Mouse (Mus musculus): ENCODE measurements around the gene Scly. TPM values are rescaled to one million over a fixed set of nuclear protein-coding genes. Genes with fewer than 3 reads are reported as not detected.

Gene Scly
- polyA plus RNA-seq (2014; fragmentation: Illumina TruSeq; extraction: RNeasy Lipid Tissue Mini Kit (QIAGEN cat#74804); ENCODE audit: low replicate concordance) = 3.2 TPM

DNA sequence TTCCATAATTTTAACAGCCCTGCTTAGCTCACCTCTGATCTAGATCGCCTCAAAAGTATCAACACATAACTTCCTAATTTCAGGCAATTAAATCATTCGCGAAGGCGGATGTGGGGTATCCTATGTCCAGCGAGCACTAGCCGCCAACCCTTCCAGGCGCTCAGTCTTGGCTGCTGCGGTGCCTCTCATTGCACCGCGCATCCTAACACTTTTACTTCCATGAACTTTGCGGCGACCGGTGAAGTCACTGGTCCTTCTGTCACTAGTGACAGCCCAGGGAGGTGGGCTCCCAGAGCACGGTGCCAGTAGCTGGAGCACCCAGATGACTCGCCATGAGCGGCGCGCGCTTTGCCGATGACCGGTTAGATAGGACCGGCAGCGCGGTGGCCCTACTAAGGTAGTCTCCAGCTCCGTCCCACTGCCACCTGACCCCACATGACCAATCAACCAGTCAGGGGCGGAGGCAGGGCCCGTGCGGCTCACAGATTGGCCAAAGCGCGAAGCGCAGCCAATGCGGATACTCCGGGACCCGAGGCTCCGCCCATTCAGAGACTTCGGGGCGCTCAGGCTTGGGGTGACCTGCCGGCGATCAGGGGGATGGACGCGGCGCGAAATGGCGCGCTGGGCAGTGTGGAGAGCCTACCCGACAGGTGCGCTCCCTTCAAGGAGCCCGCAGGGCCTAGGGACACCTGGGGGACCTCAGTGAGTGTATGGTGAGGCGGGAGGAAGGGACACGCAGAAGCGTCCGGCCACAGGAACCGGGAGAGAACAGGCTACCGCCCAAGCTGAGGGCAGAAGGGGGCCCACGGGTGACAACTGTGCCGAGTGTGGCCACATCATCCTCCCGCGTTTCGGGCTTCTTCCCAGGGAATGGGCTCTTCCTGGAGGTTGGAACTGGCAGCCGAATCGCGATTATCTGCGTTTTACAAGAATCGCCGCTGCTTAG, at the start of gene Scly:
Gene Scly, plus strand, starts transcription at position 540 of the 946 bp plus-strand sequence.

DNA sequence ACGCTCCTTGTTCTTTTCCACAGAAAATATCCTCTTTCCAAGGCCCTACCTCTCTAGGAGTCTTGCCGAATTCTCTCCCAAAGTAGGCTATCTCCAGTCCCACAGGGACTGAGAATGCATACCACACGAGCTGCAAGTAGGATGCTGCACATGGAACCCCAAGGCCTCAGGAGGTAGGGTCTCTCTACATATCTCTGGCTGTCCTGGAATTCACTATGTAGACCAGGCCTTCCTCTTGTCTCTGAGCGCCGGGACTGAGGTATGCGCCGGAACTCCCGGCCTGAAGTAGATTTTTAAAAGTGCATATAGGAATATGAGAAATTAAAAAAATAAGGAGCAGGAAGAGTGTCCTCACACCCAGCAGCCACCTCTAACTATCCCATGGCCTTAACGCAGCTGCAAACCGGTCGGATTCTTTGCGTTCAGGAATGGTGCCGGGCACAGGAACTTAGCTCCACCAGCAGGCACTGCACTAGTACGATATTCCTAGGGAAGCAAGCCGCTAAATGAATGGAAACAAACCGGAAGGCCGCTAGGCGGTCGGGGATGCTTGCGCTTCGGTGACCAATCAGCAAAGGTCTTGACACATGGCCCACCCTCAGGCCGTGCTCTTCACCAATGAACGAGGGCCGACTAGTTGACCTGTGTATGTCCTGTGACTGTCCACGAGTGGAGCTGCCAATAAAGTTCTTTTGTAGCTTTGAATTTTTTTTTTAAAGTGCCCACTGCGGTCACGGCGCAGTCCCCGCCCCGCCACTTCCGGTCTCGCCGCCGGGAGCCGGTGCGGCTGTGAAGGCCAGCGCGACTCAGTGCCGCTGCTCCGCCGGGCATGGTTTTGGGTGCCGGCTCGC, 48.3 kb upstream of the Scly start, which contains the start of gene Ube2f:
Gene Ube2f, plus strand, starts transcription at position 741 of the 851 bp plus-strand sequence.

DNA sequence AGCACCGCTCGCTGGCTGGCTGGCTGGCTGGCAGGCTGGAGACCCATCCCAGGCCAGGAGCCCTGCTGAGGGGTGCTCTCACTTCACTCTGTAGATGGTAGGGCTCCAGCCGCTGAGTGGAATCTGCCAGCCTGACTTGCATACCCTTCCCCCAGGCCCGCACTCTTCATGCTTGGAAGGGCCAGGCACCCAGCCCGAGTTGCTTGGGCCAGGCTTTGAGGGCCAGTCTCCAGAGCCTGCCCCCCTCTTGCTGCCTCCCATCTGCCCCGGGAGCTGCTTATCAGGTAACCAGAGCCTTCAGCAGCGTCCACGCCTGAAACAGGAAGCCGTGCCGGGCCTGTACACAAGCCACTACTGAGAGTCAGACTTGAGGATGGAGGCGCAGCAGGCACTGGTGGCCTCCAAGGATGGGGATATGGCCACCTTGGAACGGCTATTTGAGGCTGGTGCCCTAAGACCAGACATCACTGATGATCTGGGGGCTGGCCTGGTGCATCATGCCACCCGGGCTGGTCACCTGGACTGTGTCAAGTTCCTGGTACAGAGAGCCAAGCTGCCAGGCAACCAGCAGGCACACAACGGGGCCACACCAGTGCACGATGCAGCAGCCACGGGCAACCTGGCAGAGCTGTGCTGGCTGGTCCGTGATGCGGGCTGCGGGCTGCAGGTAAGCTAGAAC, 23.8 kb downstream of the Scly start, which contains the start of gene Espnl:
Gene Espnl, plus strand, starts transcription at position 316 of the 679 bp plus-strand sequence.

DNA sequence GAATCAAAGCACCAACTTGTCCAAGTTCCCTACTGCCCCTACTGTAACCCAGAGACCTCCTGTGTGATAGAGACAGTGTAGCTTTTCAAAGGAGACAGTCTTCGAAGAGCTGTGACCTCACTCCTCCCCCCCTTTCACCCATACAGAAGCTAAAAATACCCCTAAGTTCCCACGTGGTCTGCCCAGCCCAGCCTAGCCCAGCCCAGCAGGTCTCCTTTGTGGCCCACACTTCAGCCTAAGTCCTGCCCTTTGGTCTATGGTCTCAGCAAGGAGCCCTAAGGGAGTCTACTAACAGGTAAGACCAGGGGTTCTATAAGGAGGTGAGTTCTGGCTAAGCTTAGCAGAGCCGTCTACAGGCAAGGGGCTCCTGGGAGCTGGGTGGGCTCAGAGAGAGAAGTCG, 52.7 kb downstream of the Scly start, which contains the start of gene Klhl30:
Gene Klhl30, plus strand, starts transcription at position 176 of the 400 bp plus-strand sequence.

DNA sequence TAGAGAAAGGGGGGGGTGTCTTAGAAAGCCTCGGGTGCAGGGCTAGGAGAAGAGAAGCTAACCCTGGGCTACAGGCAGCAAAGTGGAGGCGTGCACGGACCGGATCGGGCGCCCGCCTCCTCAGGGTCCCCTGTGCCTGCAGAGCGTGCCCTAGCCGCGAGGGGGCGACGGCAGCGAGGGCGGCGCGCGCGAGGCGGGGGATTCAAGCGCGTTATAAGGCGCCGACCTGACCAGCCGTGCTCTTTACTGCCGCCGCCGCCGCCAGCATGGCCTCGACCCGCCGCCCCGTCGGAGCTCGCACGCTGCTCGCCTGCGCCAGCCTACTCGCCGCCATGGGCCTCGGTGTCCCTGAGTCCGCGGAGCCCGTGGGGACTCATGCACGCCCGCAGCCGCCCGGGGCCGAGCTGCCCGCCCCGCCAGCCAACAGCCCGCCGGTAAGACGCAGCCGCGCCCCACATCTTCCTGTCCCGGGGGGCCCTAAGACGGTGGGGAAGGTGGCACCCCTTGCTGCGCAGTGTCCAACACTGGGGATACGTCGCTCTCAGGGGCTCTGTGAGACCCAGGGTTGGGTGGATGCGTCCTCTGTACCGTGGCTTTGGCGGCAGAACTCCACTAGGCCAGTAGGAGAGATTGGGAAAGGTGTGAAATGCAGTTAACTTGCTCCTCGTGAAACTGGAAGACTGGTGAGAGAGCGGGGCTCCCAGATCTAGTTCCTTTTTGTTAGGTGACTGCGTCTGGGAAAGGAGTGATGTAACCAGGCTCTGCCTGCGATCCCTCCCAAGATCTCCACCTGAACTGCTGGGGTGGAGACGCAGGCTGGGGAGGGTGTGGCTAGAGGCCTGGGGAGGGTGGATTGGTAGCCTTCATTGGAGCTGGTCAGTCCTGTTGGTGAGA, 68.3 kb downstream of the Scly start, which contains the start of gene Erfe:
Gene Erfe, plus strand, starts transcription at position 216 of the 894 bp plus-strand sequence.

Other genes with a start within 250 kb of the Scly start
- 1.0 TPM for gene Rbm44, start 153.2 kb upstream of the Scly start, polyA plus RNA-seq (2014; fragmentation: Illumina TruSeq; extraction: RNeasy Lipid Tissue Mini Kit (QIAGEN cat#74804); ENCODE audit: low replicate concordance)
- gene Ramp1, start 118.5 kb upstream of the Scly start, polyA plus RNA-seq (2014; fragmentation: Illumina TruSeq; extraction: RNeasy Lipid Tissue Mini Kit (QIAGEN cat#74804); ENCODE audit: low replicate concordance) = 1.0 TPM
- gene Ube2f, start 48.0 kb upstream of the Scly start, polyA plus RNA-seq (2014; fragmentation: Illumina TruSeq; extraction: RNeasy Lipid Tissue Mini Kit (QIAGEN cat#74804); ENCODE audit: low replicate concordance) = 123 TPM
- not detected for gene Espnl, start 23.7 kb downstream of the Scly start, polyA plus RNA-seq (2014; fragmentation: Illumina TruSeq; extraction: RNeasy Lipid Tissue Mini Kit (QIAGEN cat#74804); ENCODE audit: low replicate concordance)
- gene Klhl30, start 52.7 kb downstream of the Scly start, polyA plus RNA-seq (2014; fragmentation: Illumina TruSeq; extraction: RNeasy Lipid Tissue Mini Kit (QIAGEN cat#74804); ENCODE audit: low replicate concordance) = not detected
- 3.1 TPM for gene Erfe, start 68.1 kb downstream of the Scly start, polyA plus RNA-seq (2014; fragmentation: Illumina TruSeq; extraction: RNeasy Lipid Tissue Mini Kit (QIAGEN cat#74804); ENCODE audit: low replicate concordance)
- gene Ilkap, start 100.5 kb downstream of the Scly start, polyA plus RNA-seq (2014; fragmentation: Illumina TruSeq; extraction: RNeasy Lipid Tissue Mini Kit (QIAGEN cat#74804); ENCODE audit: low replicate concordance) = 25.6 TPM
- 0.30 TPM for gene Hes6, start 115.7 kb downstream of the Scly start, polyA plus RNA-seq (2014; fragmentation: Illumina TruSeq; extraction: RNeasy Lipid Tissue Mini Kit (QIAGEN cat#74804); ENCODE audit: low replicate concordance)
- 4.4 TPM for gene Per2, start 161.0 kb downstream of the Scly start, polyA plus RNA-seq (2014; fragmentation: Illumina TruSeq; extraction: RNeasy Lipid Tissue Mini Kit (QIAGEN cat#74804); ENCODE audit: low replicate concordance)
- 3.3 TPM for gene Traf3ip1, start 196.3 kb downstream of the Scly start, polyA plus RNA-seq (2014; fragmentation: Illumina TruSeq; extraction: RNeasy Lipid Tissue Mini Kit (QIAGEN cat#74804); ENCODE audit: low replicate concordance)
- gene Asb1, start 242.2 kb downstream of the Scly start, polyA plus RNA-seq (2014; fragmentation: Illumina TruSeq; extraction: RNeasy Lipid Tissue Mini Kit (QIAGEN cat#74804); ENCODE audit: low replicate concordance) = 1.9 TPM

All from small intestine, adult 10 weeks (tissue).